Mouse (Mus musculus): ENCODE results near the gene Igsf21.

The Igsf21 gene

DNA sequence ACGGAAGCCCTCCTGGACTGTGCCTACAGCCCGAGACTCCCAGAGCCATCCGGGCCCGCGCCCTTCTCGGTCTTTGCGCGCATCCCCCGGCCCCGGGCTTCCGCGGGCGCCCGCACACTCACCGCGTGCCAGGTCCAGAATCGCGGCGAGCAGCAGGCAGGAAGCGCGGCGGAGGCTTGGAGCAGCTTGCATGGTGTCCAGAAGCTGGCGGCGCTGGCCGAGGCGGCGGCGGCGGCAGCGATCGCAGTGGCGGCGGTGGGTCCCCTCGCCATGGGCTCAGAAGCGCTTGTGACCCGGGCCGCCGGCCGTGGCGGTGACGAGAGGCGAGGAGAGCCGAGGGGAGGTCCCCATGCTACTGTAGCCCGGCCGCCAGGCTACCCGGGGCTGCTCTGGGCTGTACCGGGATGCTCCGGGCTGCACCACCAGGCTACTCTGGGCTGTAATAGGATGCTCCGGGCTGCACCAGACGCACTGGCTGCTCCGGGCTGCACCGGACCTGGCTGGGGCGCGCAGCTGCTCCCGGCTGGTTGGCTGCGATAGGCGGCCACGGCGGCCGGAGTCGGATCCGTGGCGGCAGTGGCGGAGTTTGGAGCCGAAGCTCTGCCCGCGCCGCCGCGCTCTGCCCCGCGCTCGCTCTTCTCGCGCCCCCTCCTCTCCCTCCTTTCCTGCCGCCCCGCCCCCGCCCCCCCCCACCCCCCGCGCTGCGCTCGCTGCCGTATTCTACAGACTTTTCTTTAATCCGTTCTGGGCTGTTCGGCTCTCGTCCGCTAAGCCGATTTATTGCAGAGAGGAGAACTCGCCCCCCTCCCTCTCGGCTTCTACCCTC lies at the start of gene Igsf21:
Gene Igsf21, minus strand, starts transcription at position 605 of the 826 bp plus-strand sequence.
- DNase-seq (ENCODE audit: low read depth, low spot score) = no peak

DNA sequence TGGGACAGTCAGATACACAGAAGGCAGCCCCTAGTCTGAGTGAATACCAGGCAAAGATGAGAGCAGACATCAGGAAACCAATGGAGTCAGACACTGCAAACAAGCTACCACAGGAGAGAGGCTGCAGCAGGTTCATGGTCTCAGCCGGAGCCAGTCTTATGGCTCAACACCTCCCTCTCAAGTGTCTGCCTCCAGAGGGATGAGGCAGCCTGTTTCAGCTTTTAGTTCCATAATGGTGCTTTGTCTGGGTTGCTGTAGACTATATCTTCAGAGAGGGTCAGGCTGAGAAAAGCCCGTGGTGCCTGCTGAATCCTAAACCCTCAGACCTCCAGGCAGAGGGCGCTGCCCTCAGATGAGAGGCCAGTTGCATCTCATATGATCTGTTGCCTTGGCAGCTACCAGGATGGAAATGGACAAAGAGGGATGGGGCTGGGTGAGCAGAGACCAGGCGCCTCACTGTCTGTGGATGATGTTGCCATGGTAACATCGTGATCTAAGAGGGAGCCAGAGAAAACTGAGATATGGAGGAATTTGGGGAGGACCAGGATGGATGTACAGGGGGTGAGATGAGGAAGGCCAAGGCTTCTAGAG lies 39.2 kb upstream of the Igsf21 start:
- peak; percentile 52 for DNase-seq (ENCODE audit: low read depth, low spot score)

DNA sequence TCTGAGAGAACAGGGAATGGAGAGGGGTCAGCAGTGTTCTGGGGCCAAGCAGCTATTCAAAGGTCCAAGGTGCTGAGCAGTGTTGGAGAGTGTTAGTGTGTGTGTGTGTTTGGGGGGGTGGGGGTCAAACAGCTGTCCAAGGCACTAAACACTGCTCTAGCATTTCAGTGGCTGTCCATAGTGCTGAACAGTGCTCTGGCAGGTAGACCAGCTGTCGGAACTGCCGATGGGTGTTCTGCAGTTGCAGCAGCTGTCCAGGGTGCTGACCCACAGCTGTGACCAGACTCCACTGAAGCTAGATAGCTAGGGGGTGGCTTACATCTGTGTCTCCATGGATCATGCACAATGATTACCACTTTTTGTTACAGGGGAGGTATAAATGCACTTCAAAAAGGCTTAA lies 36.8 kb upstream of the Igsf21 start:
- DNase-seq (ENCODE audit: low read depth, low spot score) = no peak

DNA sequence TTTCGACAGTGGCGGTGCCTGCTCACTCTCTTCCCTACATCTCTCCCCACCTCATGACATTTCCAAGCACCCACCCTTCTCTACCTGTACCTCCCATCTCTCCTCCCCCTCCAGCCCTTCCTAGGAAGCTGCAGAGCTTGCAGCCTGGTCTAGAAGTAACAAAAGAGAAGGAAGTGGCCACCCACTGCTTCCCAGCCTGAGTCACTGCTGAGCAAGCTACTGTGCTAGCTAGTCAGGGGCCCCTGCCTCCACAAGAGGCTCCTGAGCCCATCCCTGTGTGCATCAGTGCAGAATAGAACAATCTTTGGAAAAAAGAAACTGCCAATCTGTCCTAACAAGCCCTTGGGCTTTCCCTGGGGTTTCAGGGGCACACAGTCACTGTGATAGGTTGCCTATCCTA lies 31.7 kb upstream of the Igsf21 start:
- no peak for DNase-seq (ENCODE audit: low read depth, low spot score)

DNA sequence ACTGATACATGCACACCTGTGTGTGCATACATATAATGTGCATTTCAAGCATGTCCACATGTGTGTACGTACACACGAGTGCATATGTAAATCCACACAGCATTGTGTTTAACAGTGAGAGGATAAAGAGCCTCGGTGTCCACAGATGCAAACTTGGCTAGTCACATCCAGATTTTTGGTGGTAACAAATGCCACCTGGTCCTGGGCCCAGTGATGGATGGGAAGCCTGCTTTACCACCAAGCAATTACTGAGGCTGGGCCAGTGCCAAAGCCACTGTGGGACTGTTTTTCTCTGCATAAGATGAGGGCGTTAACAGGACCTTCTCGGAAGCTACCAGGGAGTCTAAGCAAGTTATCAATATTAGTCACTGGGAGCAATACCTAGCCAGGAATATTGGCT lies 25.3 kb upstream of the Igsf21 start:
- no peak for DNase-seq (ENCODE audit: low read depth, low spot score)

DNA sequence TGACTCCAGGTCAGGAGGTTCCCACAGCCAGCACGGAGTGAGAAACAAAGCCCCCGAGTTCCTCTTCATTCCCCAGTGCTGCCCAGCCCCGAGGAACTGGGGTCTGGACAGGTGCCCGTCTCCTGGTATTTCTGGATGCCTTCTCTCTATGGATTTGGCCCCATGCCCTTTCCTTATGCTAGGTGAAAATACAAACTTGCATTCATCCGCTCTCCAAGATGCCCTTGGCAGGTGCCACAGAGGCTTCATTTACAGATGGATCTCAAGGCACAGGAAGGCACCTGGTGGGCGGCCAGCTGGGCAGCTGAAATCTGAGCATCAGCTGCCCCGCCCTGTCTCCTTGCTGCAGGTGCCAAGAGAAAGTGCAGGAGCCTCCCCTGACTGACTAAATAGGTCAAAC lies 23.9 kb upstream of the Igsf21 start:
- DNase-seq (ENCODE audit: low read depth, low spot score) = no peak

DNA sequence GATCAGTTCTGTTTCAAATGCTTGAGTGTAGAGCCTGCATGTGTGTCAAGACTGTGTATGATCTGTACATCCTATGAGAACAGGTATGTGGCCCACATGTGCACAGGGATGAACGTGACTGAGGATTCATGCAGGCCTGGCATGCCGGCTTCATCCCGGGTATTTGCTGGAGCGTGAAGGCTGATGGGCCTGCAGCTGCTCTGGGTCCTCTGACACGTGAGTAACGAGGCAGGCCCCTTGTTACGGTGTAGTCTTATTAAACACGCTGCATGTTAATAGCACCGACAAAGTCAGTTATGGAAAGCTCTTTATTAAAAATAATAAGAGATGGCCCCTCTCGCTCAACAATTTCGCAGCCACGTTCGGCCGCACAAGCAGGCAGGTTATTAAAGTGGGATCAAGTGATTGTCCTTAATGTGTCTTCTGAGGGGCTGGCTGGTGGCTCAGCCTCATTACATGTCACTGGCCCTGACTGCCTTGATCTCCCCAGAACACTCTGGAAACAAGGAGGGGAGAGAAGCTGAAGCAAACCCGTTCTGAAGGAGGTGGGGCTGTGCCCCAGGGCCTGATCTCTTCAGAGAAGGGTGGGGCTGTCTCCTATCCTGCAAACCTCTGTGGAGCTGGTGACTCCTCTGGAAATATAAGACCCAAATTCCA lies 22.7 kb upstream of the Igsf21 start:
- DNase-seq (ENCODE audit: low read depth, low spot score) = no peak

DNA sequence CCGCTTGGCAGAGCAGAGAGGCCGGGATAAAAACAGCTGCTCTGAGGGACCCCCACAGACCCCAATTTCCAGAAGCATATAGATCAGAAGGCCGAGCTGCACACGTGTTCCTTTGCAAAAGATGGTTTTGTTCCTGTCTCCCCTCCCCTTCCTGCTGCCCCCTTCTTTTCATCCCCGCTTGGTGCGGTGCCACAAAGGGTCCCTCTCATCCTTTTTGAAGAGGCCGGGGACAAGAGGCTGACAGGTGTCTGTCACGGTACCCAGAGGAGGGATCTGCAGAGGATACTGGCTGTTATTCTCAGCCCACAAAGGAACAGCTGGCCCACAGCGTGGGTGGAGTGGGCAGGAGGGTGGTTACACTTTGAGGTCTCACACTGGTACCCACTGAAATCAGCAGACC lies 21.3 kb upstream of the Igsf21 start:
- no peak for DNase-seq (ENCODE audit: low read depth, low spot score)

DNA sequence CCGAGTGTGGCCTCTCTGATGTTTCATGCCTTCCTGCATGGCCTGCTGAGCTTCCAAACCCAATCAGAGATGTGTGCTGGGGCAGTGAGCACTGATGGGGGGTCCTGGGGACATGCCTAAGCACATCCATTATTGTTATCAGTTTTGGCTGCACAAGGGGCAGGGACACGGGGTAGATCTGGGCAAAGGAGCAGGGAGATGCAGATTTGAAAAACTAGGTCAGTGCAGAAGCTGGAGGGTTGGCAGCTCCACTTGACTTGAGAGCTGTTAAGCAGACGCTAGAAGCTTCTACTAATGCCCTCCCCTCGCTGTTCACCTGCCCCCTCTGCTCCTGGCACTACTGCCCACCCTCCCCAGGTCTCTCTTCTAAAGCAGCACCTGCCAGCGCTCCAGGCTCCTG lies 20.5 kb upstream of the Igsf21 start:
- no peak for DNase-seq (ENCODE audit: low read depth, low spot score)

DNA sequence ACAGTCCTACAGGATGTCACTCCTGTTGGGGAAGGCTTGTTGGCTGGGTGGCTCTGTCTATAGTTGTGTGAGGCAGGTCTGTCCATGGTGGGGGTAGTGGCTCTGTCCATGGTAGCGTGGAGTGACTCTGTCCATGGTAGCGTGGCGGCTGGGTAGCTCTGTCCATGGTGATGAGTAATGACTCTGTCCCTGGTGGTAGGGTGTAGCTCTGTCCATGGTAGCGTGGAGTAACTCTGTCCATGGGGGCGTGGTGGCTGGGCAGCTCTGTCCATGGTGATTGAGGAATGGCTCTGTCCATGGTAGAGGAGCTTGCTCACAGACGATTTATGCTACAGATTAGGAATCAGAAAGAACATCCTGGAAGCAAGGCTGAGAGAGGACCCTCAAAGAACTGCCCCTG lies 12.4 kb upstream of the Igsf21 start:
- DNase-seq (ENCODE audit: low read depth, low spot score) = no peak

DNA sequence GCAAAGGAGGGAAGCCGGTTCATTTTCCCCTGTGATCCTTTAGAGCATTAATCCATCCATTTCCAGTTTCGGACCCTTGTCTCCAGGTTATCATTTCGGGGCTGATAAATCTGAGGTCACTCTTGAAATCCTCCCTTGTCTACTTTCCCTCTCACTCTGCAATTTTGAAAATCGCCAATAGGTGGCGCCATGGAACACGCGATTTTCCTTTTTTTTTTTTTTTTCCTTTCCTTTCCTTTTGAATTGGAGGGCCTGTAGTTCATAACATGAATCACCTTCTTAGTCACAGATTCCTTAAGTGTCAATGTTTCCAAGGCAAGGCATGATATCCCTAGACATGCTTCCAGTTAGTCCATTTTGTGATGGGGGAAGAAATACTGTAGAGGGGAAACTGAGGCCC lies 5.8 kb upstream of the Igsf21 start:
- DNase-seq (ENCODE audit: low read depth, low spot score) = no peak

DNA sequence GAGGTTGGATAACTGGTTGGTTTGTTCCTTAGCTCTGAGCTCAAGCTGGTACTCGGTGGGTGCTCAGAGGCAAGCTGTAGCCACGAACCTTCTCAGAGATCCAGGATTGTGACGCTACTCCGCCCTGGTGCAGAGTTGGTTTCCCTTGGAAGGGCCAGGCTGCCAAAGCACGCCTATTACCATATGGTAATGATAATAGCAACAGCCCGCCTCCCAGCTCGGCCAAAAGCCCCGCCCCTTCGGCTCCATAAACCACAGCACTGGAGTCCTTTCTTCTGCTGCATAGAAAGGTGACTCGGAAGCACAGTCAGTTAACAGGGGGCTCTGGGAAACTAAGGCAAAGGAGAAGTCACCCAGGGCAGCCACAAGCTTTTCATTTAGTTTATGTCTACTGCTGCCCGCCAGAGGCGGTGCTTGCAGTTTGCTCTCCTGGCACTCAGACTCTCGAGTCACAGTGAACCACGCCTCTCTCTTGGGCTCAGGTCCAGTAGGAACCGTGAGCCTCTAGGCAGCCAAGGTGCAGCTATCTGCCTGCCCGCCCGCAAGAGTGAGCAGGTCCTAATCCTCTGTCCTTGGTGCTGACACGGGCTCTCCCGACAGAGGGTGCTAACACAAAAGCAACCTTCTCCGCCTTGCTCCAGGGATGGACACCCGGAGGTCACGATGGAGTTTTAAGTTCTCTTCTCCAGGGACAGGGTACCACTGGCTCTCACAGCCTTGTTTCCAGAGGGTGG lies 2.6 kb upstream of the Igsf21 start:
- DNase-seq (ENCODE audit: low read depth, low spot score) = no peak

DNA sequence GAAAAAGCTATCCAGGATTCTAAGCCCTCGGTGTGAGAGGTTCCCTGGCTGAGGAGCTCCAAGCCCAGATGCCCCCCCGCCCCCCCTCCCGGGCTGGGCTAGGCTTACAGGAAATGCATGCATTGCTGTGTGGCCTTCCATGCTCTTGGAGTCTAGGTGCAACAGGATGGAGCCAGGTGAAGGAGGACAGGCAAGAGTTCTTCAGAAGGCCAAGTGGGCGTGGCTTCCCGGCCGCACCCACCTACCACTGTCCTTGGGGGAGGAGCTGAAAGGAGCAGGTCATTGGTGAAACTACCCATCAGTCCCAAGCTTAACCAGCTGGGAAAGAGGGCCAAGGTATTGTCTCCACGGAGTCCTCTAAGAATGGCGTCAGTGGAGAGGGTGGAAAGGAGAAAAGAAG lies 1.8 kb upstream of the Igsf21 start:
- no peak for DNase-seq (ENCODE audit: low read depth, low spot score)

DNA sequence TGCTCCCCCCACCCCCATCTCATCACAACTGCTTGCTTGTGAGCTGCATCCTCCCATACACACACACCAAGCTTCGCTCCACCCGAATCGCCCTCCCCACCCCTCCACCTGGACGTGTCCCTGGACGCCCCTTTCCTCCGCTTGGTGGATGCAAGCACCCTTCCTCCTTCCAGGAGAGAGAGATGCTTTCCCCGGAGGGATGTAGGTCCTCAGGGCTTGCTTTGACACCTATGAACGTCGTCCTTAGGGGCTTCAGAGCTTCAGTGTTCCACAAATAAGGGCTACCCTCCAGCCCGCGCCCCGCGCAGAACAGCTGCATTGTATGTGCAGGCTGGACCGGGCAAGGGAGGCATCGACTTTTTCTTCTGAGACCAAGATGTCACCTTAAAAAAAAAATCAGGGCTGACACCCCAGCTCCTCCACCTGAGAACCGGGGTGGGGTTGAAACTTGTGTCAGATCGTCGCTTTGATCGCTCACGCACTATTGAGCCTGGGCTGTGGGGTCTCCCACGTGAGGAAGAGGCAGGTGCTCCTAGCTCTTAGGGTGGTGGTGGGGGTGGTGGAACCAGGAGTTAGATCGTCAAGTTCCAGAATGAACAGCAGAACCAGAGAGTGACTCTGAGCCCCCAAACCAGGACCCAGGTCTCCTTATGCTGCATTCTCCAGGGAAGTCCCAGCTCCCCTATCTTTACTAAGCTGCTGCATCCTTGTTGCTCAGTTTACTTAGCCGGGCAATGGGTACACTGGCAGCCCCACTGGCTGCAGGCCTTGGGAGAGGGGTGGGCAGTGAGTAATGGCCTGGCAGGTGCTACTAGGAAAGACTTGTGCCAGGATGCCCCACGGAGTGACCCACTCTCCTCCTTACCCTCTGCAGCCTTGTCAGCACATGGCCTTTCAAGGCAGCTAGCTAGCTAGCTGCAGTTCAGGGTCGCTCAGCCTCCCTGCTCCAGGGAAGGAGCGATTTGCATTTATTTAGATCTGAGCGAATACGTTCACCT lies 721 bp upstream of the Igsf21 start:
- DNase-seq (ENCODE audit: low read depth, low spot score) = no peak

DNA sequence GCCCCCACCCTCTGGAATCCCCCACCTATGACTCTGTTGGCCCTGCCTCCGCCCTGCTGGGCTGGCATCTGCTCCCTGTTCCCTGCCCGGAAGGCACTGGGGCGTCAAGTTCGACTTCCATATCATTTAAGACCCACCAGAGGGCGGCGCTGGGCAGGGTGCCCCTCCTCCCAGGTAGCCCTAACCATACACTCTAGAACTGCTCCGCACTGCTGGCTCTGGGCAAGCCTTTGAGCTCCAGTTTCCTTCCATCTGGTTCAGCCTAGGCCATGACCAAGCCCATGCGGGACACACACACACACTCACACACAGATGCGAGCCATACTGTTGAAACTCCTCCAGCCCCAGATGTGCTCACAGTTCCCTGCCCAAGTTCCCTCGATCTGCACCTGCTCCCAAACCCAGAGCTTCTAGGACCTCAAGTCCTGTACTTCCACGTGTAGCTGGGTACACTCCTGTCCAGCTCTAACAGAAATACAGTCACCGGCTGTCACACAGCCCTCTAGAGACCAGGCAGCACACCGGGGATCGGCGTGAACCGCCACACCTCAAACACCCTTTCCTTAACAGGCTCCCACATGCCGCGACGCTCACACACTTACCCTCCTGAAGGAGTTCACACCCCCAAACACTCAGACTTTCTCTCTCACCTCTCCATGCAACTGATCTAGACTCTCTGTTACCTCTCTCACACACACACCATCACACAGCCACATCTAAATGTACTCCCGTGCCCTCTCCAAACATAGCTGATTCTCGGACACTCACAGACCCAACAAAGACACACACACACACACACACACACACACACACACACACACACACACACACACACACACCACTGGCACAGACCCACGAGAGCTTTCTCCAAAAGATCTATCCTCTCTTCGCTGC lies 1.1 kb downstream of the Igsf21 start:
- no peak for DNase-seq (ENCODE audit: low read depth, low spot score)

DNA sequence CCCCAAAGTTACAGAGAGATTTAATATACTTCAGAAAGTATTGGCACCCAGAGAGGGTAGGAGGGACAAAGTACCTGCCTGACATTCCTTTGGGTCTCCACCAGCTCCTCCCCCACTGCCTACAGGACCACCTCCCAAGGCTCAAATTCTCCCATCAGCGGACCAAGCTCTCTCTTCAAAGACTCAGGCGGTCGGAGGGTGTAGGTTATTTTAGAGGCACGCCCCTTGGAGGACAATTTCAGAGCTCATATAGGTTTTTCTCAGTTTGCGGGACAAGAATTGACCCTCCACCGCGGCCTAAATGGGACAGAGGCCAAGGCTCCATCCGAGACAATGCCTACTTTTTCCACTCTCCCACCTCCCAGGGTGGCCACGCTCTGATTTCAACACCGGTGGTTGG lies 1.7 kb downstream of the Igsf21 start:
- no peak for DNase-seq (ENCODE audit: low read depth, low spot score)

DNA sequence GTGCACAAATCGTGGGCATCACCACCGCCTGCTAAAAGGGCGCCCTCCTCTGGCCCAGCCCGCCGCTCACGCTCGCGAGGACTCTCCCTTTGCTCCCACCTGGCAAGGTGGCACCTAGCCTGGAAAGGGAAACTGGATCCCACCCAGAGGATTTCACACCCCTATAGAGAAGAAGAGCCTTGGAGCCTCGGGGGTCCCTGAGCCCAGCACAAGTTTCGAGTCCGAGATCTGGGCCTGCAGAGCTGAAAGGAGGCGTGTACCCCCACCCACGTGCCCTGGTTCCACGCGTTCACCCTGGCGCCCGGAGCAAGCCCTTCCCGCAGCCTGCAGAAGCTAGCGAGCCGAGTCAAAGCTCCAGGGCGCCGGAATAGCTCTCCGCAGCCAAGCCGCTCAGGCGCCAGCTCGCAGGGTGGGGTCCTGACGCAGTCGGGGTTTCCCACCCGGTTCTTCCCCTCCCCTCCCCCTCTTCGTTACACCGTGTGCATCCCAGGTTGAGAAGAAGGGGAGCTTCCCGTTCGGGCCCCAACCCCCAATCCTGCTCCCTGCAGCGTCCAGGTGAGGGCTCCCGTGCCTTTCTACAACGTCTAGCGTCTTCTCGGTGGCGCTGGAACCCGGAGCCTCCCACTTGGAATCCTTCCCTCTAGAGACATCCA lies 2.3 kb downstream of the Igsf21 start:
- no peak for DNase-seq (ENCODE audit: low read depth, low spot score)

DNA sequence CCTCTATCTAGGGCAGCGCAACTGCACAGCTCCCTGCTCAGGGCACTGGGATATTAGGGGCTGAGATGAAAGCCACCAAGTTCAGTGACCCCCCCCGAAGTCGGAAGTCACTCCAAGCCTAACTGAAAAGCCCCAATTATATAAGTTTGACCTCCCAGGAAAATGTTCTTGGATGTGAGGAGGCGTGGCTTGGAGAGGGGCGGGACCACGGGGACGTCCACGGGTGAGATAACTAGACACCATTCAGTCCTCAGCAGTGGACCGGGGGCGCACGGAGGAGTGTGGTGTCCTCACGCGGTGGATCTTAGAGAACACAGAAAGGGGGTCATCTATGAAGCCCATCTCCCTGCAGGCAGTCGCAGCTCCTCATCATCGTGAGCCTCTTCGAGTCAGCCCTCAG lies 3.4 kb downstream of the Igsf21 start:
- no peak for DNase-seq (ENCODE audit: low read depth, low spot score)

DNA sequence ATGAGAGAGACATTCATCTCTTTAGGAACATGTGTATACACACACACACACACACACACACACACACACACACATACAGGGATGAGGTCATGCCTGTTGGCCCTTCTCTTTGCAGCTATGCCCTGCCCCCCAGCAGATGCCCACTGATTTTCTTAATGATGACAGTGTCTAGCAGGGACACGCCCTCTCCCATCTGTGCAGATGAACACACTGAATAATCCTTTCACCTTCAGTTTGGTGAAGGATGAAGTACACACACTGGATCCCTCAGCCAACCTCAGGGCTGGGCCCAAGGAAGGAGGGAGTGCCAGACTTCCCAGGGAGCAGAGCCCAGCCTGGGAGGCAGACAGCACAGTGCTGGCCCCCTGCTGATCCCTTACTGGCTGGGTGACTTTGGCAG lies 4.3 kb downstream of the Igsf21 start:
- no peak for DNase-seq (ENCODE audit: low read depth, low spot score)

Data from brain, embryonic 18.5 days (tissue).